10 mouse cellular contexts compared by ENCODE assay signal in the genomic region with DNA sequence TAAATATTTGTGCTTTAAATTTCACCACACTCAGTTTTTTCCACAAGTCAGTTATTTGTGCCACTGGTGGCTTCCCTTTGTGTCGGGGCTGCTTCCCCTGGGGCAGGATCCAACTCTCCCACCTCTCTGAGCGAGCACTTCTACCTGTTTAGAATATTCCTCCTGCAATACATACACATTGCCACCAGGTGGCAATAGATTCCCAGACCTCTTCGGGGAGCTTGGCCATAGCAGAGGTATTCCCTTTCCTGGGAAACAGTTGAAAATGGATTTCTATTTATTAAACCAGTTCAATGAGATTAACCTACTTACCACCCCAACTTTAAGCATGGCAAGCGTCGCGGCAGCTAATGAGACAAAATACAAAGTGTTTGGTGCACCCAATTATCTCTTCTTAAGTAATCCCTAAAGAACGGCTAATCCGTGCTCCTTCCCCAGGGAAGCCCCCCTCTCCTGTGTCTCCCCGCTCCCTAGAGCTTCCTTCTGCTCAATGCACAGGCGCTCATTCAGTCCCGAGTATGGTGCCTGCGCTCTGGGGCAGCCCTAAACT.
DNase-seq lines count a peak whose midpoint lies in the region; TF ChIP-seq lines count a peak whose summit lies in the region.
"Had no signal": no experiment of that assay in that cellular context is flagged by ENCODE, and none has a peak within 500 bp of the region (broad histone marks: within the 10 kb centered on the region; RNA-seq: fewer than 3 reads in every experiment).

No protein-coding gene starts in this region.

- intact Hi-C loops in heart, adult 2 months (cut with DNase I), result no loop called here

- H3K27me3 ChIP-seq in heart, adult 2 months (ENCODE audit: control insufficient read depth, insufficient read depth, low read length), result no peaks in the 10 kb centered on the region

- TF ChIP-seq EP300 in heart, adult 2 months (IDR thresholded peaks at IDR 0.05; ENCODE audit: insufficient read depth, low read depth, low read length), result no peak

- no peak for TF ChIP-seq POLR2A in heart, adult 2 months (IDR thresholded peaks at IDR 0.05; ENCODE audit: insufficient read depth, low read depth, low read length)
- TF ChIP-seq POLR2A in brain, embryonic 14.5 days (IDR thresholded peaks at IDR 0.05; ENCODE audit: borderline replicate concordance, extremely low read depth, insufficient read depth, insufficient read length, poor library complexity, severe bottlenecking), result no peak

- no peak for DNase-seq in heart, adult 2 months
- DNase-seq in heart, adult 11 months, result no peak
- DNase-seq in 416B (ENCODE audit: low read depth), result peak; percentile 30
- DNase-seq in brain, embryonic 14.5 days (ENCODE audit: low read depth), result peak; percentile 83
- DNase-seq in layer of hippocampus, adult 18-20 months (ENCODE audit: low spot score in 2 of 2), result peak; percentile 21 to 71
- DNase-seq in retina, embryonic 14.5 days (ENCODE audit: low spot score), result peak; percentile 76
- DNase-seq in adrenal gland, postnatal 4 days (ENCODE audit: low spot score in 2 of 2), result no peak
- DNase-seq in adrenal gland, adult 18-20 months (ENCODE audit: low spot score in 2 of 2), result no peak

- H3K4me1 ChIP-seq in heart, adult 2 months (ENCODE audit: control insufficient read depth, insufficient read depth, low read length), result no peaks in the 10 kb centered on the region
- H3K4me1 ChIP-seq: heart, embryonic 15.5 days had no signal

- no peak overlapping the region for H3K9ac ChIP-seq in heart, adult 2 months (ENCODE audit: low read depth, low read length)
- H3K9ac ChIP-seq: heart, embryonic 15.5 days had no signal

- peak; percentile 68 for TF ChIP-seq CTCF in heart, adult 2 months (IDR thresholded peaks at IDR 0.05)
- TF ChIP-seq CTCF in brain, embryonic 14.5 days (IDR thresholded peaks at IDR 0.05; ENCODE audit: borderline replicate concordance, extremely low read depth, insufficient read depth, insufficient read length), result peak; percentile 80; the same call in 1 of the 2 replicates

- no peaks in the 10 kb centered on the region for H3K36me3 ChIP-seq in heart, adult 2 months (ENCODE audit: control insufficient read depth, insufficient read depth, low read length)
- H3K36me3 ChIP-seq: heart, embryonic 15.5 days had no signal

- no peak overlapping the region for H3K27ac ChIP-seq in heart, adult 2 months
- H3K27ac ChIP-seq: heart, embryonic 15.5 days had no signal

- H3K4me3 ChIP-seq in heart, adult 2 months, result no peak overlapping the region
- H3K4me3 ChIP-seq: heart, embryonic 15.5 days; myocyte had no signal

- H3K79me2 ChIP-seq in heart, adult 2 months (replicated peaks; ENCODE audit: control insufficient read depth, insufficient read depth, low read length), result no peaks in the 10 kb centered on the region

- WGBS in heart, adult 2 months, result 17% methylated on average over 12 of the region's 12 CpGs

Comparison
In these comparisons a context has a peak if more than half of its experiments do, and no peak if none do; other contexts are left out.
1. DNase-seq: peak in 416B (single experiment), brain, embryonic 14.5 days (single experiment), layer of hippocampus, adult 18-20 months (2 of 2) and retina, embryonic 14.5 days (single experiment); none in heart, adult 2 months (0 of 2), heart, adult 11 months (single experiment), adrenal gland, postnatal 4 days (0 of 2) and adrenal gland, adult 18-20 months (0 of 2).